Mouse (Mus musculus): ENCODE measurements around the gene Eif2b4. TPM values are rescaled to one million over a fixed set of nuclear protein-coding genes. Genes with fewer than 3 reads are reported as not detected.
A peak's percentile ranks its signal among the peaks of the same experiment; 100 is the strongest.

Gene Eif2b4
- polyA plus RNA-seq, 1 experiment: 46.8 TPM

- Histone ChIP-seq H3K4me3 (ENCODE audit: insufficient read depth, poor library complexity, severe bottlenecking) (peak overlapping the region; percentile 90), H3K36me3 (ENCODE audit: control insufficient read depth, insufficient read depth) (peaks cover 71% of the 10 kb centered on the region), H3K79me3 (ENCODE audit: low read depth) (peaks cover 19% of the 10 kb centered on the region), H3ac (ENCODE audit: control insufficient read depth, insufficient read length, low read depth) (peak overlapping the region; percentile 75), H3K79me2 (ENCODE audit: control insufficient read depth, insufficient read depth) (peaks cover 40% of the 10 kb centered on the region), H3K27me3 (ENCODE audit: control insufficient read depth, insufficient read depth, insufficient read length) (no peaks in the 10 kb centered on the region)
- TF ChIP-seq MAX (IDR thresholded peaks at IDR 0.05): no peak
- TF ChIP-seq MYOD1 (IDR thresholded peaks at IDR 0.05; ENCODE audit: control insufficient read depth, insufficient read length, low read depth): no peak
- no peak for TF ChIP-seq FOSL1 (IDR thresholded peaks at IDR 0.05; ENCODE audit: insufficient read depth, low read length, poor library complexity, severe bottlenecking)
- no peak for TF ChIP-seq CEBPB (IDR thresholded peaks at IDR 0.05; ENCODE audit: low read depth)
- TF ChIP-seq USF1 (IDR thresholded peaks at IDR 0.05; ENCODE audit: low read depth): no peak
- TF ChIP-seq MYOG (IDR thresholded peaks at IDR 0.05; ENCODE audit: control insufficient read depth, extremely low read depth, insufficient read length): no peak
- no peak for TF ChIP-seq CTCF (IDR thresholded peaks at IDR 0.05; ENCODE audit: control insufficient read depth, insufficient read depth, insufficient read length)
These were observed 526 bp upstream of the Eif2b4 start for GRCm38 (mm10) chr5:31193631-31194281.

- TF ChIP-seq CTCF (IDR thresholded peaks at IDR 0.05; ENCODE audit: control insufficient read depth, insufficient read depth, insufficient read length) (no peak), MYOD1 (IDR thresholded peaks at IDR 0.05; ENCODE audit: control insufficient read depth, insufficient read length, low read depth) (peak; percentile 9)
These were observed 938 bp downstream of the Eif2b4 start for GRCm38 (mm10) chr5:31192045-31192938.

GRCm38 (mm10) chr5:31190201-31190600 lies 3.0 kb downstream of the Eif2b4 start:
- H3ac ChIP-seq (ENCODE audit: control insufficient read depth, insufficient read length, low read depth): no peak overlapping the region
- peaks cover 39% of the 10 kb centered on the region for H3K79me2 ChIP-seq (ENCODE audit: control insufficient read depth, insufficient read depth)
- H3K4me3 ChIP-seq (ENCODE audit: insufficient read depth, poor library complexity, severe bottlenecking): no peak overlapping the region
- no peaks in the 10 kb centered on the region for H3K27me3 ChIP-seq (ENCODE audit: control insufficient read depth, insufficient read depth, insufficient read length)
- peaks cover 51% of the 10 kb centered on the region for H3K36me3 ChIP-seq (ENCODE audit: control insufficient read depth, insufficient read depth)
- peaks cover 19% of the 10 kb centered on the region for H3K79me3 ChIP-seq (ENCODE audit: low read depth)
- TF ChIP-seq FOSL1 (IDR thresholded peaks at IDR 0.05; ENCODE audit: insufficient read depth, low read length, poor library complexity, severe bottlenecking) (no peak), CEBPB (IDR thresholded peaks at IDR 0.05; ENCODE audit: low read depth) (no peak), MYOD1 (IDR thresholded peaks at IDR 0.05; ENCODE audit: control insufficient read depth, insufficient read length, low read depth) (no peak), CTCF (IDR thresholded peaks at IDR 0.05; ENCODE audit: control insufficient read depth, insufficient read depth, insufficient read length) (no peak), MAX (IDR thresholded peaks at IDR 0.05) (no peak), MYOG (IDR thresholded peaks at IDR 0.05; ENCODE audit: control insufficient read depth, extremely low read depth, insufficient read length) (no peak)

More at GRCm38 (mm10) chr5:31192045-31192938, 938 bp downstream of the Eif2b4 start:
- H3K27me3 ChIP-seq (ENCODE audit: control insufficient read depth, insufficient read depth, insufficient read length): no peaks in the 10 kb centered on the region
- peak overlapping the region; percentile 77 for H3ac ChIP-seq (ENCODE audit: control insufficient read depth, insufficient read length, low read depth)
- peaks cover 19% of the 10 kb centered on the region for H3K79me3 ChIP-seq (ENCODE audit: low read depth)
- H3K36me3 ChIP-seq (ENCODE audit: control insufficient read depth, insufficient read depth): peaks cover 64% of the 10 kb centered on the region
- peaks cover 40% of the 10 kb centered on the region for H3K79me2 ChIP-seq (ENCODE audit: control insufficient read depth, insufficient read depth)
- H3K4me3 ChIP-seq (ENCODE audit: insufficient read depth, poor library complexity, severe bottlenecking): peak overlapping the region; percentile 90

- H3K27me3 ChIP-seq (ENCODE audit: control insufficient read depth, insufficient read depth, insufficient read length): no peaks in the 10 kb centered on the region
- H3K79me3 ChIP-seq (ENCODE audit: low read depth): peaks cover 7% of the 10 kb centered on the region
- H3K36me3 ChIP-seq (ENCODE audit: control insufficient read depth, insufficient read depth): peaks cover 39% of the 10 kb centered on the region
- no peak overlapping the region for H3K4me3 ChIP-seq (ENCODE audit: insufficient read depth, poor library complexity, severe bottlenecking)
- H3K79me2 ChIP-seq (ENCODE audit: control insufficient read depth, insufficient read depth): peaks cover 20% of the 10 kb centered on the region
- TF ChIP-seq CTCF (IDR thresholded peaks at IDR 0.05; ENCODE audit: control insufficient read depth, insufficient read depth, insufficient read length) (no peak), FOSL1 (IDR thresholded peaks at IDR 0.05; ENCODE audit: insufficient read depth, low read length, poor library complexity, severe bottlenecking) (no peak), CEBPB (IDR thresholded peaks at IDR 0.05; ENCODE audit: low read depth) (no peak), MYOD1 (IDR thresholded peaks at IDR 0.05; ENCODE audit: control insufficient read depth, insufficient read length, low read depth) (no peak), MYOG (IDR thresholded peaks at IDR 0.05; ENCODE audit: control insufficient read depth, extremely low read depth, insufficient read length) (no peak), USF1 (IDR thresholded peaks at IDR 0.05; ENCODE audit: low read depth) (no peak), MAX (IDR thresholded peaks at IDR 0.05) (no peak)
- no peak overlapping the region for H3ac ChIP-seq (ENCODE audit: control insufficient read depth, insufficient read length, low read depth)
These were observed 4.9 kb downstream of the Eif2b4 start for GRCm38 (mm10) chr5:31188223-31188840.

GRCm38 (mm10) chr5:31183678-31184077 lies 9.6 kb downstream of the Eif2b4 start:
- Histone ChIP-seq H3K79me3 (ENCODE audit: low read depth) (peaks cover 18% of the 10 kb centered on the region), H3K36me3 (ENCODE audit: control insufficient read depth, insufficient read depth) (peaks cover 15% of the 10 kb centered on the region), H3ac (ENCODE audit: control insufficient read depth, insufficient read length, low read depth) (no peak overlapping the region), H3K4me3 (ENCODE audit: insufficient read depth, poor library complexity, severe bottlenecking) (no peak overlapping the region), H3K27me3 (ENCODE audit: control insufficient read depth, insufficient read depth, insufficient read length) (no peaks in the 10 kb centered on the region), H3K79me2 (ENCODE audit: control insufficient read depth, insufficient read depth) (peaks cover 26% of the 10 kb centered on the region)
- TF ChIP-seq MAX (IDR thresholded peaks at IDR 0.05): no peak
- no peak for TF ChIP-seq MYOD1 (IDR thresholded peaks at IDR 0.05; ENCODE audit: control insufficient read depth, insufficient read length, low read depth)
- no peak for TF ChIP-seq MYOG (IDR thresholded peaks at IDR 0.05; ENCODE audit: control insufficient read depth, extremely low read depth, insufficient read length)
- TF ChIP-seq USF1 (IDR thresholded peaks at IDR 0.05; ENCODE audit: low read depth): no peak
- no peak for TF ChIP-seq CTCF (IDR thresholded peaks at IDR 0.05; ENCODE audit: control insufficient read depth, insufficient read depth, insufficient read length)
- no peak for TF ChIP-seq FOSL1 (IDR thresholded peaks at IDR 0.05; ENCODE audit: insufficient read depth, low read length, poor library complexity, severe bottlenecking)
